Mouse (Mus musculus): ENCODE data around the gene Fam196b. TPM values are rescaled to one million over a fixed set of nuclear protein-coding genes. Genes with fewer than 3 reads are reported as not detected.
A peak's percentile ranks its signal among the peaks of the same experiment; 100 is the strongest.

The Fam196b gene
- total RNA-seq, 2 experiments from 2014 or later: 0.07 to 0.11 TPM

DNA sequence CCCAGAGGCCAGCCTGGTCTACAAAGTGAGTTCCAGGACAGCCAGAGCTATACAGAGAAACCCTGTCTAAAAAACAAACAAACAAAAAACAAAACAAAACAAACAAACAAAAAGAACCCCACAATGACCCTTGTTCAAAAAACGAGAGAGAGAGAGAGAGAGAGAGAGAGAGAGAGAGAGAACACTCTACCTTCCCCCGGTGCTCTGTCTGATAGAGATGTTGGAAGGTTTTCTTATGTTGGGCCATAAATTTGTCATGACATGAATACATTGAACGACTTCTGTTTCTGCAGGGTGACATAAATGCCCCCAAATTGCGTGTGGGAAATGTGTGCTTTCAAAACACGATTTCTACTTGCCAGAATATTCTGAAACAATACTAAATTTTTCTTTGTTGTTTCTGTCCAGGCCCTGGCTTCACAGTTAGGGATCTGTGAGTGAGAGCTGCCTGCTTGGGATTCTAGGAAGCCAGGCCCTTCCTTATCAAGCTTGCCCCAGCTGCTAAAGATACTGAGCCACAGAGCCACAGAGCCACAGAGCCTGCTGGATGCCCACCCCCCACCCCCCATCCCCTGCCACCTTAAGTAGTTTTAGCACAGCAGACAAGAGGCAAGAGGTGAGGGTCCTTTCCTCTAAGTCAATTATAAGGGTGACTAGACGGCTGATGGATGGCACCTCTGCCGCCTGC is 17.9 kb downstream of the Fam196b start:
- no peak for DNase-seq

DNA sequence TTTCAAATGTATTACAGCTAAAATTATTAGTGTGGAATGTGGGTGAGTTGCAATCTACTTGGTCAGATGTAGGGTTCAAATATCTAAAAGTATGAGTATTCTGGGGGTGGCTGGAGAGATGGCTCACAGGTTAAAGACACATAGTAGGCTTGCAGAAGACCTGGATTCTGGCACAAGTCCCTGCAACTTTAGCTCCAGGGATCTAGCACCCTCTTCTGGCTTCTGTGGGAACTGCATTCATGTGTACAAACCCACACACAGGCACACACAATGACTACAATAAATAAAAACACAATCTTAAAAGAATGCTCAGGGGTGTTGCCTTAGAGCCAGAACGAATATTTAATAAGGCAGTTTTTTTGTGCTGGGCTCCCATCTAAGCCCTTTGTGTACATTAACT is 23.3 kb downstream of the Fam196b start:
- no peak for DNase-seq

DNA sequence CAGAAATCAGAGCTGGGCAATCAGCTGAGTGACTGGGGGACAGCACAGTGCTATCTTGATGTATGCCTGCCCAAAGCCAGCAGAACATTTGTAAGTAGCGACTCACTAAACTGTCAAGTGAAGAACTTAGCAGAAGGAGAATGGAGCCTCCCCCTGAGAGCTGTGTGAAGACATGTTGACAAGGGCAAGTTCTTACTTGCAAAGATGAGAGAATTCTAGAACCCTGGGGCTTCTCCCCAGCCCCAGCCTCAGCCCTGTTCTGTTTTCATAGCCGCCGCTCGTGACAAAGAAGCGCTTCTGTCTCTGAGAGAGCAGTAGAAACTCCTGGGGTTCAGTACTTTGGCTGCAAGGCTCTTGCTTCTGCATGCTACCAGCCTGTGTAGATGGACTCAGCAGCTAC is 25.1 kb downstream of the Fam196b start:
- DNase-seq: no peak

DNA sequence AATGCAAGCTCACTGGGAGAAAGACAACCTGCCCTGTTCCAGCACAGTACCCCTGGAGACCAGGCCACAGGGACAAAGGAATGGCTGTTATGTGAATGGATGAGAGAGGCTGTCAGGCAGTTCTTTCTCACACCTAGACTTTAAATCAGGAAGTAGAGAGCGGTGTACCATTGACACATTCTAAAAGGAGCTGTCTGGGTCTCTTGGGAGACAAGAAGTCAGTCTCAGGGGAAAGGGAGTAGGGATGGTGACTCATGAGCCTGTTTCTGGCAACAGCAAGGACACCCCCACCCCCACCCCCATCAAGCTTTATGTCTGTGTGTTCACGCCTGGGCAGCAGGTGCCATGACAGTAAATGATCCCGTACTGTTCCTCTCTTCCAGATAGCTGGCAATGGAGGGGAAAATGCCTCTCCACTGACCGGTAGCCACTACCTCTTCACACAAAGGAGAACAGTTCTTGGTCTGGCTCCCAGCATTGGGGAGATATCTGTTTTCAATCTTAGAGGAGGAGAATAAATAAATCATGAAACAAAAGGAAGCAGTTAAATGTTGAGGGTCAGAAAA is 29.2 kb downstream of the Fam196b start:
- DNase-seq: no peak

DNA sequence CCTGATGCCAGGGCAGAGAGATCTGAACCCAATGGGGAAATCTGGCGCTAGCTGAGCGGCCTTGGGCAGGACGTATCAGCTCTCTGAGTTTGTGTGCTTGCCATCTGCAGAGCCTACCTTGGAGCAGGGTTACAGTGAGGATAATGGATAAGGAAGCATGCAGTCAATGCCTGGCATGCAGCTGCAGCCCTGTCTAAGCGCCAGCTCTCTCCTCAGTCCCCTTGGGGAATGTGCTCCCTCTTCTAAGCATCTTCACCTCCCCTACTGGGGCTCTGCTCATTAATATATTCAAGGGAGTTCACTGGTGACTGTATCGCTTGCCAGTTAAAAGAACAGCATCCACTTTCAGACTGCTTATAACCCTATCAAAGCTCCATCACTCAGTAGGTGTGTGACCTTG is 29.7 kb downstream of the Fam196b start:
- DNase-seq: no peak

DNA sequence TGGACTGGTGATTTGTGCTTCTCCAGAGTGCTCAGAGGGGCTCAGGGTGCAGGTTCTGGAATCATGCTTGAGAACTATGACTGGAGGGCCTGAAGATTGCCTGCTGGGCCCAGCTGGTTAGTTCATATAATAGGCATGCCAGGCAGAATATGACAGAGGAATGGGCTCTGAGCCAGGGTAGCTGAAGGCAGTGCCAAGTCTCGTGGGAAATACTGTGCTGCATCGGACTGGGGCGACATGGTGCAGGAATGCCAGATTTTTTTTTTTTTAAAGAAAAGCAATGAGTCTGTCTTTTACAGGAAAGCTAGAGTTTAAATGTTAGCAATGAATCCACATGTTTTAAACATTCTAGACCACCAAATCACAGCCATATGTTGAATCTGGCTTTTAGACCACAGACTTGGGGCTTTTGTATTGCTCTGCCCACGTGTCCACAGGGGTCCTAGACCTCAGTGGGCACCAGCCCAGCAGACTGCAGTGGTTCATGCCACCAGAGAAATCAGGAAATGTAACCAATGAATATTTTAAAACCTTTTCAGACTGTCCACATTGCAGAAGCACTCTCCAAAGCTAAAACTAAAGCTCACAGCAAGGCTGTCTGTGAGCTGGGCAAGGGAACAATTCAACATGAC is 33.8 kb downstream of the Fam196b start:
- peak; percentile 43 for DNase-seq

DNA sequence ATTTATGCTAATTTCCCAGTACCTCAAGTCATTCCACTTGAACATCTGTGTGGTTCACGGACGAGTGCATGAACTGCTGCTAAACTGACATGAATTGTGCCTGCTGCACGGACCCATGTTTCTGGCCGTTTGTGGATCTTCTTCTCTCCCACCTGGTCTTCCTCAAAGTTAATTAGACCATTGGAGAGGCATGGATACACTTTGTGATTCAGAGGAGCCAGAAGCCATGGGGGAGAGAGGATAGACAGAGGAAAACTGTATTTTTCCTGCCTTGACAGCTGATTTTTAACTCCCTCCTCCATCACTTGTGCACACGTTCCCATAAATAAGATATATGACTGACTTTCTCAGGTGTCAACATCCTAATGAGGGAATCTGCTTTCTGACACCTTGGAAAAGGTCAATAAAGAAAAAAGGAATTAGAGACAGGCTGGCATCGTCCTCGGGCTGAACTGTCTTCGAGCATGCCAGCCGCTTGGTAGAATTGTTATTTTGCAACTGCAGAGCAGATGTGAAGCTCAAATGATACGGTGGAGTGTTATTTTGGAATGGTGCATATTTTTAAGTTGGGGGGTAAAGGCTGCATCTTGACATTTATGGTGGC is 34.9 kb downstream of the Fam196b start:
- no peak for DNase-seq

DNA sequence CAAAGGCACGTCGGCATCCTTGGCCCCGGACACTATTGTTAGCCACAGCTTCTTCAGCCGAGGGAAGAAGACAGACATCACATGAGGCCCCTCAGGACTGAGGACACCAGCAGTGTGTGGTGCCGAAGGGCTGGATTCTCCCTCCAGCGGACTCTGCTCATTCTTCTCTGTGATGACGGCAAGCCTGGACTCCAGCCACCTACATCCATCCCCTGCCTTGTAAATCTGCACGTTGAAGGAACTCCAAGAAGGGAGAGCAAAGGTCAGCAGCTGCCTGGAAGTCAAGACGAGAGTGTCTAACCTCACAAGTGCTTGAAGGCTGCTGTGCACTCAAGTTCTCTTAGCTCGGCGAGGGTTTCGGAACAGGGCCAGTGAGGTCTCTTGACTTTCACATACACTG is 40.8 kb downstream of the Fam196b start:
- DNase-seq: peak; percentile 10

DNA sequence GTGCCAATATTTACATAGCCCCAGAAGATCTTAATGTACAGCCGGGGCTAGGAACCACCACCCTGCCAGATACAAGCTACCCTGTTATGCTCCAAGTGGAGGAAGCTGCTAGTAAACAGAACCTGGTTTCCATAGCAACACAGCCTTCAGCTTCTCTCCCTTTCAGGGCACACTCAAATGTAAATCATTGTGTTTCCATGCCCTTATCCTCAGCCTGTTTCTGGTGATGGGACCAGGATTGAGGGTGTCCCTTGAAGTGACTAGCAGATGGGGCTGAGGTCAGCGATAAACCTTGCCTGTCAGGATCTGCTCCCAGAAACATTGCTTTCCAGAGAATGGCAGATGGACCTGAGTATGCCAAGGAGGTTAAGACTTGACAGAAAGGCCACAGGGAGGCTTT is 41.5 kb downstream of the Fam196b start:
- DNase-seq: no peak

DNA sequence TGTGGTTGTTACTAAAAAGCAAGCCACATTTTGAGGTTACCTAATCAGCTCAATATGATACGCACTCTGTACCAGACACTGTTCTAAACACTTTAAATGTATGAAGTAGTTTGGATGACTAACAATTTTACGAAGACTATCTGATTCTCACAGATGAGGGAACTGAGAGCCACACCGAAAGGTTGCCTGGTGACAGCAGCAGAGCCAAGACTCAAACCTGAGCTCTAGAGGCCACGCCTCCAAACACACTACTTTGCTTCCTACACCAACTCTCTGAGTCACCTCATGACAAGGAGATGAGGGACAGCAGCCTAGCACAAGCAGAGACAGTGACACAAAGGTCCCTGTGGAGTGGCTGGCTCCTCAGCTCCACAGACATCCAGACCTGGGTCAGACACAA is 57.6 kb downstream of the Fam196b start:
- DNase-seq: no peak

DNA sequence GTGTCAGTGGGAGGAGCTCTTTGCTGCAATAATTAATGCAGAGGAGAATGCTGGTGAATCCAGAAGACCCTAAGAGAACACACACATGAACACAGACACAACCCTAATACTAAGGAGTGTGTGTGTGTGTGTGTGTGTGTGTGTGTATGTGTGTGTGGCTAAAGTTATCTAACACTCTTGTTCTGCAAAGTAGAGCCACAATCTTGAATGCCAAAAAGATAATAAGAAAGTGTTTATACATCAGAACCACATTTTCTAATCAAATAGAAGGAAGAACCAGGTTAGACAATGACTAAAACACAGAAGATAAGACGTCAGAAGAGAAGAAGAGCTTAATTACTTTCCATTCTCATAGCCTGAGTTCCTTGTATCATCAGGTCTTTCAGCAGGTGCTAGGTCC is 60.9 kb downstream of the Fam196b start:
- no peak for DNase-seq

DNA sequence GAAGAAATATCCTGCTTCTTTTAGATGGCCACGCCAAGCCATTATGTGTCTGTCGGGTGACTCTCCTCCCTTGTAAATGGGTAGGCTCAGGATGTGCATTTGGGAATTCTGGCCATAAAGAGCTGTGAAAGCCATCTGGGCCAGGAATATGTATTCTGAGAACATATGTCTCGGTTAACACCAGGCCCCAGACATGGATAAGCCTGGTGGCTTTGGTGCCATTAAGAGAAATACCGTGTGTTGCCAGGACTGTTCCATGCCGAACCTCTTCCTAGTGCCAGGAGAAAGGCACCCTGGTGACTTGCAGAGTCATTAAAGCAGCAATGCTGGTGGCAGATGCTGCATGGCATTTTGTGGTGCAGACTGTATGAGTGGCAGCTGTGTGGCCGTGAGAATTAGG is 63.0 kb downstream of the Fam196b start:
- DNase-seq: no peak

DNA sequence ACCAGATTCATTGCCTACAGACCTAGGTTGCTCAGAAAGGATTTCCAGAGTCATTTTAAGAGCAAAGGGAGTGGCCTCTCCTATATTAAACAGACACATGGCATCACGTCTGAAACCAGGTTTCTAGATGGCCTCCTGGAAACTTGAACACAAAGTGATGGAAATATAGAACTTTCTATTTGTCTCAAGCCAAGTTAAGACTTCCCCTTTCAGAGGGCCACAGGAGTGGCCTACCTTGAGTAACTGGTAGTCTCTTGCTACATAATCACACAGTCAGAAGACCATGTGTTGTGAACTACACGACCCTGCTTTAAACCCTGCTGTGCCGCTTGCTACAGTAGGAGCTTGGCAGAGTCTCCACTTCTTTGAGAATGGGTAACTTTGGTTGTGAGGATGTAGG is 68.9 kb downstream of the Fam196b start:
- no peak for DNase-seq

DNA sequence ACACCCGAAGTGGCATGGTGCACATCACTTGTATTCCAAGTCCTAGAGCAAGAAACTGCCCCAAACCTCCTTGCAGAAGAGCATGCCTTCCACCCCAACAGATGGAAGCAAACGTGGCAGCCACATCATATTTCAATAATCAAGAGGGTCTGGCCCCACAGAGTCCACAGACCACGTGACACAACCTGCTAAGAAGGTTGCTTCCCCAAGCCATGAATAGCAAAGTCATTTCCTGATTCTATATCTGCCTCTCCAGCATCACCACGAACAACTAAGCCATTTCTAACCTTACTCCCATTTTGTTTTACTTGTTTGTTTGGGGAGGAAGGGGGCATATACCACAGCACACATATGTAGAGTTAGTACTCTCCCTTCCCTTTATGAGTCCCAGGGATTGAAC is 69.6 kb downstream of the Fam196b start:
- no peak for DNase-seq

DNA sequence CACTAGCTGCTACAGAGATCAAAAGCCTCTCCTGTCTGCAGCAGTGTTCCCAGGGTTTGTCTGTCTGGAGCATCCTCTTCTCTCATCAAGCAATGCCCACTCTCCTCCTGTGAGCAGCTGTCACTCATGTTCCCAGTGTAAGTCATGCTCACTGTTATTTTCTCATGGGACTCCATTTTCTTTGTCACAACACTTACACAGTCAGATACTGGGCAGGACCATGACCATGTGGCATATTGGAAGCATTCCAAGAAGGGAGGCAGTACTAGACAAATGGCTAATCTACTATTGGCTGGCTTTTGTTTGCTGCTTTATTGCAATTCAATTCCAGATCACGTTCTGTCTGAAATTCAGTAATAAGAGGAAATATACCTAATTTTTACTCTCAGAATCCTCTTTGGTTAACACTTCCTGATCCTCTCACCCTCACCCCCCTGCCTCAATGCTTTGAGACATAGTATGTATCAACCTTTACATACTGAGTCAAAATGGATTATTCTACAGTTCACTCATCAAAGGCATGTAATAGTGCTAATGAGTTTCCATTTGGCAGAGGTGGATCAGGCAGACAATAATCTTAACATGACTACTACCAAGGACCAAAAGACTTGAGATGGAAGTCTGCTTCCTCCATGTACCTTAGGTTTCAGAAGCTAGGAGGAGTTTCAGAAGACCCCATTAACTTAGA is 70.5 kb downstream of the Fam196b start:
- no peak for DNase-seq

DNA sequence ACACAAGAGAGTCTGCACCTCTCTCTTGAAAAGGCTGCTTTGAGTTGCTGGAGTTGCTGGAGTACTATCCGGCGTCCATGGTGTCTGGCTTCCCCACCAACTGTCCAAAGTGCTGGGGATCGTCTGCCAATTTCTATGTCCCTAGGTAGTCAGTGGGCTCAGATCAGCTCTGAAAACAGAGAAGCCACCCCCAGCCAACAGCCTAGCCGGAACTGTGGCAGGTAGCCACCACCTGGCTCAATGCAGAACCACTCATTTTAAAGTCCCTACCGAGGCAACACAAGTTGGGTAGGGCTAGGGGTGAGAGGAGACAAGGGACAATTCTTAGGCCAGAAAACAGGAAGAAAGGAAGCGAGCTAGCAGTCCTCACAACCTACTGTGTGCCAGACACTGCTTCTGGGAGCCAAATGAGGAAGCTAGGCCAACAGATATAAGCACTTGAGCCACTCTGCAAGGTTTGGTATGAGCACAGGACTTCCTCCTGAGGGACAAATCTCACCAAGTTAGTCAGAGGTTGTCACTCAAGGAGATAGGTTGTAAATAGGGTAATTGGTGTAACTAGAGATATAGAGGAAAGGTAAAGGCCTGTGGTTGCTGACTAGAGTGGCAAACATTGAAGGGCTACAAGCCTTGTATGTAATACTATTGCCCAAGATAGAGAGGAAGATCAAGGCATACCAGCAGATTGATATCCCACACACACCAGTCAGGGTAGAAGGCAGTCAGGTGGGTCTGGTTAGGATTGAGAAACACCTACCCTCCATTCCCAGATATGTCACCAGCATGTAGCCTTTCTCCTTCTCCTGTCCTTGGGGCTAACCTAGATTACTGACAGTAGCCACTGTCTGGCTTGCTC is 74.9 kb downstream of the Fam196b start:
- DNase-seq: no peak

DNA sequence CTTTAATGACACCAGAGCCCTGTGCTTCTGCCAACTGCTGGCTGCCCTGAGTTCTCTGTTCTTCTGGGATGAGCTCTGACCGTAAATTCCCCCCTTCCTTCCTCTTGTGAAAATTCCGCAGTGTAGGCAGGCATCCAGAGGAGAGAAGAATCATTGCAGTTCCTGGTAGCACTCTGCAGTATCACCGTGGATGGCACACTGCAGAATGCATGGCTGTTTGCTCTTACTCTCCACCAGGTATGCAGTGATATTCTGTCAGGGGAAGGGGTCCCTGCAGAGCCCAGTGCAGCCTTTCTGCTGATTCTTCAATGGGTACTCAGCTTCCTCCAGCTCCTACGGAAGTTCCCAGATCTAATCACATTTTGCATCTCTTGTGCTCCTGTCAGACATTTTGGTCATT is 77.5 kb downstream of the Fam196b start:
- DNase-seq: no peak

DNA sequence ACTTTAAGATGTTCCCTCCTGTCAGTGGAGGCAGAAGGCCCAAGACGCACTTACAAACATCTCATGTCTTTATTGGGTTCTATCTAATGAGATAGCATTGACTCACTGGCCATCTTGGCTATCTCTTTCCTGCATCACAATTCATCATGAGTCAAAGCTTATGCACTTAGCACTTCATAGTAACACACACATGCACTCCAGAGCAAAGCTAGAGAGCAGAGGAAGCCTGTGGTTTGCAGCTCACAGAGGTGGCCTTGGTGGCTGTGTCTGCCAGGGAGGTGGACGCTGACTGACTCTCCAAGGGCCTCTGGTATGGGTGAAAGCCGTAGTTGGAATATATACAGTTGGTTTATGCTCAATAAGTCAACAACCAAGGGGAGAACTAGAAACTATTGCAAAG is 81.2 kb downstream of the Fam196b start:
- no peak for DNase-seq

DNA sequence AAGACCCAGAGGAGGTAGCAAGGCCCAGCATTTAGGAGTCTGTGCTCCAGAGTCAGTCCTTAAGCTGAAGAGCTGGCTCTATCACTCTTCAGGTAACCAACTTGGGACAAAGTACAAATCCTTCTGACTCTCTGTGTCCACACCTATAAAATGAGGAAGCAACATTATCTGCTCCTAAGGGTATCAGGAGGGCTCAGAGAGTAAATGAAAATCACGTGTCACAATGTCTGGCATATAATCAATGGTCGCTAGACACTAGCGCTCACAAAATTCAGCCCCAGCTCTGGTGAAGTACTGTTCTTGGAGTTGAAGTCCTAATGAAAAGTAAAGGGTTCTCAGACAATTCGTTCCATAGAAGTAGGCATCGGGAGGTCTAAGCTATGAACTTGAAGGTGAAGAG is 83.0 kb downstream of the Fam196b start:
- DNase-seq: no peak

DNA sequence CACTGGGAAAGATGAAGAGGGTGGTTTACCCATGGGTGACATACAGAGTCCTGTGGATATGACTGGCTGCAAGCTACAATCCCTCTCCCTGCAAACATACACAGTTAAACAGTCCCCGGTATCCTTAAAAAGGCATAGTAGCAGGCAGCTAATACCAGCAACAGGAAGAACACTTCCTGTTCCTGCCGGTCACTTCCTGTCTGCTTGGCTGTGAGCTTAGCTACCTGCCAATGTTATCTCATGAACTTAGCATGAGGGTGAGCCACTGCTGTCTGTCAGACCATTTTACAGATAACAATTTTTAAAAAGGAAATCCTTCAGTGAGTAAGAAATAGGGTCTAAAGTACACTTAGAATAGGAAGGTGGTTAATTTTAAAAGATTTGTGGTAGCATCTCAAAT is 83.9 kb downstream of the Fam196b start:
- DNase-seq: no peak

DNA sequence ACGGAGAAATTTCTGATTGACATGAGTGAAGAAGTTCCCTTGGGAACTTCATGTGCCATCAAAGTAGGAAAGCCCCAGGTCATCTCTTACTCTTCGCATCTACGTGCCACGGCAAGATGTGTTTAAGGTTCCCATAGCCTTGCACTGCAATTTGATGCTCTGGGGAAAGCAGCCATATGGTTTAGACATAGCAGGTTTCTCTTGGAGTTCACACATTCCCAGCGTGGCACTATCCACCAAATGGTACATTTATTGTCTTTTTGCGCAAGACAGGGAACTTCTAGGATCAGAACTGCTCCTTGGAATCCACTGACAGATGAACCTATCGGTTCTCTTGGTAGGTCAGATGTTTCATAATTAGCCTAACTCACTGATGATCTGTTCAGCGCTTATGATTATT is 86.7 kb downstream of the Fam196b start:
- no peak for DNase-seq

DNA sequence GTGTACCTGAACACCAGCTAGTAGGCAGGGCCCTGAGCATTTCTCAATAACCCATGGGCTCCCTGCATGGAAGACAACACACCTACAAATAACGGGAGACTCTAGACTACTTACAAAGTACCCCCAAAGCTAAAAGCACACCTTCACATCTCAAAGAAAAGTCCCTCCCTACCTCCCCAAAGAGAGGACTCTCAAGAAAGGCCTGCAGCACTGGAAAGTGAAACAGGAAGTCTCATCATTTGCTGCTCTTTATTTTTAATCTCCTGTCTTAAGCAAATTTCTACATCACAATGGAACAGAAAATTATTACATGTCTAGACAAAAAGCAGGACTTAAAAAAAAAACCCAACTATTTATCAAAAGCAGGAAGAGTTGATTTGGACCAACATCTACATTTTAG is 90.7 kb downstream of the Fam196b start:
- DNase-seq: no peak

All from gastrocnemius, postnatal 10 days (tissue).